Mouse (Mus musculus): Measurements from ENCODE around the gene Aspa. TPM values are rescaled to one million over a fixed set of nuclear protein-coding genes. Genes with fewer than 3 reads are reported as not detected.

Aspa gene
- polyA plus RNA-seq (2014; fragmentation: Illumina TruSeq; extraction: RNeasy Lipid Tissue Mini Kit (QIAGEN cat#74804); ENCODE audit: low replicate concordance): 438 TPM

DNA sequence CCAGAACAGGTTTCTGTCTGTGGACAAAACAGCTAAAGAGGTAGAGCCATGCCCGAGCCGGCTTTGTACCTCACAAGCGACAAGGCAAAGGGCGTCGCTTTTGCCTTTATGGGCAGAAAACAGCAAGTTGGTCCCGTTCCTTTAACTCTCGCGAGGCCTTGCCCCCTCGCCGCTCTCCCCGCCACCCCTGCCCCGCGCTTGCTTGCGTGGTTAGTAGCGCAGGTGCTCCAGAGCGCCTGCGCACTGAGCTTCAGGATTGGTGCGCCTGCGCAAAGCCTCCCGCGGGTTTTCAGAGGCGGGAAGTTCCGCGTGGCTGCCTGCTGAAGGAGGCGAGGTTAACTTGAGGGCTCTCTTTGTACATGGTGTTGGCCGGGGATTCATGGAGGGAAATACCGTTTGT lies at the start of gene Aspa, which contains the start of the genes Gm49340 and Spata22:
TSS of gene Aspa (minus strand) at position 155 of the 400 bp plus-strand sequence.
TSS of gene Gm49340 (plus strand) at position 300 of the 400 bp plus-strand sequence.
TSS of gene Spata22 (plus strand) at position 300 of the 400 bp plus-strand sequence.

DNA sequence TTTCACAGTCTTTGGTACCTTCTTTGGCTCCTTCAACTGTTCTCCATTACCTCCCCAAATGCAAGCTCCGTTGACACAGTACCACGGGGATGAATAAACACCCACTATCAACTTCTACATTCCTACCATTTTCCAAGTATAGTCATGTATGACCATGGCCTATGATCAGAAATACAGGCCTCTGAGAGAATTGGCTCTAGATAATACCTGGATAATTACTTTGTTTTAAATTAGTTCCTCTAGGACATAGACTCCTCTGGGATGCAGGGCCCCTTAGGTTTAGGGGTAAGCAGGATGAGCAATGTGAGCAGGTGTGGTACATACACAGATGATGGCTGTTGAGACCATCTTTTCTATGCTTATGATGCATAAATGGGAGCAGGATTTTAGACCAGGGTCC lies 41.5 kb upstream of the Aspa start, which contains the start of gene Olfr376:
TSS of gene Olfr376 (plus strand) at position 301 of the 400 bp plus-strand sequence.

DNA sequence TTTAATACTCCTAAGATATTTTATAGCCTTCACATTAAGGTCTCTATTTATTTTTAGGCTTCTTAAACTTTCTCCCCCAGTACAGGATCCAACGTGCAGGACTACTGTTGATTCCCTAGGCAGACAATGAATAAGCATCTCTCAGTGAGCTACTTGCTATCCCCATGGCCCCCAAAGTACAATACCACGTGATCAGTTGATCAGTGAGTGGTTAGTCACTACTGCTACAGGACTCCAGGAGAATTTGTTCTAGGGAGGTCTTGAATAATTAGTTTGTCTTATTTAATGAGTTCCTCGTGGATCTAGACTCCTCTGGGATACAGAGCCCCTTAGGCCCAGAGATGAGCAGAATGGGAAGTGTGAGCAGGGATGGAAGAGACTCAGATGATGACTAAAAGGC lies 21.1 kb upstream of the Aspa start, which contains the start of gene Olfr20:
TSS of gene Olfr20 (plus strand) at position 301 of the 400 bp plus-strand sequence.

DNA sequence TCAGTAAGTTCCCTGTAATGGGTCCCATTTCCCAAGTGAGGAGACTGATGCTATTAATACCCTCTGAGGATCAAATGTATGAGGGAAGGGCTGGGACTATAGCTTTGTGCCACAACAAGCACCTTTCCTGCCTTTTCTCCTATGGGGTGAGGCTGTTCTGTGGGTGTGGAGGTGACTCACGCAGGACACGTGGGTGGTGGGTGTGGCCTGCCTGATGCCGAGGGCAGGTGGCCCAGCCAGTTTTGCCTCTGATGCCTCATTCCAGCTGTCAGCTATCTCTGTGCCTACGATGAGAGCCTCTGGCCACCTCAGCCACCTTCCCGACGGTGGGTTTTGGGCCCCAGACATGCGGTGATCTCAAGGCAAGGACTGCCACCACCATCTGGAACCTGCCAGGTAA lies 62.1 kb downstream of the Aspa start, which contains the start of gene Trpv3:
TSS of gene Trpv3 (plus strand) at position 122 of the 400 bp plus-strand sequence.

Other genes with a start within 250 kb of the Aspa start
- 4.9 TPM for gene Itgae, start 239.0 kb downstream of the Aspa start, polyA plus RNA-seq (2014; fragmentation: Illumina TruSeq; extraction: RNeasy Lipid Tissue Mini Kit (QIAGEN cat#74804); ENCODE audit: low replicate concordance)
- gene Haspin, start 191.3 kb downstream of the Aspa start, polyA plus RNA-seq (2014; fragmentation: Illumina TruSeq; extraction: RNeasy Lipid Tissue Mini Kit (QIAGEN cat#74804); ENCODE audit: low replicate concordance): 6.0 TPM
- gene P2rx5, start 169.2 kb downstream of the Aspa start, polyA plus RNA-seq (2014; fragmentation: Illumina TruSeq; extraction: RNeasy Lipid Tissue Mini Kit (QIAGEN cat#74804); ENCODE audit: low replicate concordance): not detected
- gene Emc6, start 152.6 kb downstream of the Aspa start, polyA plus RNA-seq (2014; fragmentation: Illumina TruSeq; extraction: RNeasy Lipid Tissue Mini Kit (QIAGEN cat#74804); ENCODE audit: low replicate concordance): 23.2 TPM
- gene Tax1bp3, start 152.5 kb downstream of the Aspa start, polyA plus RNA-seq (2014; fragmentation: Illumina TruSeq; extraction: RNeasy Lipid Tissue Mini Kit (QIAGEN cat#74804); ENCODE audit: low replicate concordance): 62.9 TPM
- gene Ctns, start 130.6 kb downstream of the Aspa start, polyA plus RNA-seq (2014; fragmentation: Illumina TruSeq; extraction: RNeasy Lipid Tissue Mini Kit (QIAGEN cat#74804); ENCODE audit: low replicate concordance): 12.0 TPM
- 10.2 TPM for gene Shpk, start 130.1 kb downstream of the Aspa start, polyA plus RNA-seq (2014; fragmentation: Illumina TruSeq; extraction: RNeasy Lipid Tissue Mini Kit (QIAGEN cat#74804); ENCODE audit: low replicate concordance)
- not detected for gene Trpv1, start 95.3 kb downstream of the Aspa start, polyA plus RNA-seq (2014; fragmentation: Illumina TruSeq; extraction: RNeasy Lipid Tissue Mini Kit (QIAGEN cat#74804); ENCODE audit: low replicate concordance)
- gene Trpv3, start 62.2 kb downstream of the Aspa start, polyA plus RNA-seq (2014; fragmentation: Illumina TruSeq; extraction: RNeasy Lipid Tissue Mini Kit (QIAGEN cat#74804); ENCODE audit: low replicate concordance): 0.33 TPM
- not detected for gene Gm49340, start 145 bp upstream of the Aspa start, polyA plus RNA-seq (2014; fragmentation: Illumina TruSeq; extraction: RNeasy Lipid Tissue Mini Kit (QIAGEN cat#74804); ENCODE audit: low replicate concordance)
- gene Spata22, start 145 bp upstream of the Aspa start, polyA plus RNA-seq (2014; fragmentation: Illumina TruSeq; extraction: RNeasy Lipid Tissue Mini Kit (QIAGEN cat#74804); ENCODE audit: low replicate concordance): 1.3 TPM
- gene Olfr20, start 21.2 kb upstream of the Aspa start, polyA plus RNA-seq (2014; fragmentation: Illumina TruSeq; extraction: RNeasy Lipid Tissue Mini Kit (QIAGEN cat#74804); ENCODE audit: low replicate concordance): not detected
- gene Olfr376, start 41.6 kb upstream of the Aspa start, polyA plus RNA-seq (2014; fragmentation: Illumina TruSeq; extraction: RNeasy Lipid Tissue Mini Kit (QIAGEN cat#74804); ENCODE audit: low replicate concordance): not detected
- gene Olfr1, start 70.0 kb upstream of the Aspa start, polyA plus RNA-seq (2014; fragmentation: Illumina TruSeq; extraction: RNeasy Lipid Tissue Mini Kit (QIAGEN cat#74804); ENCODE audit: low replicate concordance): not detected
- not detected for gene Olfr378, start 98.9 kb upstream of the Aspa start, polyA plus RNA-seq (2014; fragmentation: Illumina TruSeq; extraction: RNeasy Lipid Tissue Mini Kit (QIAGEN cat#74804); ENCODE audit: low replicate concordance)
- not detected for gene Olfr380, start 127.9 kb upstream of the Aspa start, polyA plus RNA-seq (2014; fragmentation: Illumina TruSeq; extraction: RNeasy Lipid Tissue Mini Kit (QIAGEN cat#74804); ENCODE audit: low replicate concordance)
- gene Olfr381, start 162.0 kb upstream of the Aspa start, polyA plus RNA-seq (2014; fragmentation: Illumina TruSeq; extraction: RNeasy Lipid Tissue Mini Kit (QIAGEN cat#74804); ENCODE audit: low replicate concordance): not detected
- gene Olfr382, start 187.6 kb upstream of the Aspa start, polyA plus RNA-seq (2014; fragmentation: Illumina TruSeq; extraction: RNeasy Lipid Tissue Mini Kit (QIAGEN cat#74804); ENCODE audit: low replicate concordance): not detected

Data from small intestine, adult 10 weeks (tissue).